Mouse (Mus musculus) liver, embryonic 11.5 days (tissue): ENCODE data around the gene Polr1a. TPM values are rescaled to one million over a fixed set of nuclear protein-coding genes. Genes with fewer than 3 reads are reported as not detected.

Source experiments
- ATAC-seq: fragments of 200-750 bp; cut with Nextera tagmentation; replicated peaks from 2 replicates; pipeline ENCODE4 v1.8.0; 2017; ENCODE audit warnings: moderate number of reproducible peaks, mild to moderate bottlenecking, moderate TSS enrichment, moderate library complexity; ENCODE audit not compliant: low FRiP score
- DNase-seq: peaks from one replicate; pipeline ENCODE4 v3.0.0-alpha.2; 2017; ENCODE audit warnings: low spot score
- H3K27ac ChIP-seq: fragments of 300-500 bp; sonication (generic); 2 replicates; pipeline ENCODE4 v1.5.1; 2014; ENCODE audit warnings: mild to moderate bottlenecking, low read depth, low read length, control low read depth
- H3K27me3 ChIP-seq: fragments of 300-500 bp; sonication (generic); replicated peaks from 2 replicates; pipeline ENCODE4 v1.6.1; 2014; ENCODE audit warnings: low read length, mixed read lengths; ENCODE audit not compliant: control insufficient read depth, insufficient read depth
- H3K36me3 ChIP-seq: fragments of 300-500 bp; sonication (generic); 2 replicates; pipeline ENCODE4 v1.6.1; 2014; ENCODE audit warnings: mild to moderate bottlenecking, low read length, moderate library complexity, mixed read lengths; ENCODE audit not compliant: control insufficient read depth, insufficient read depth
- H3K4me1 ChIP-seq: fragments of 300-500 bp; sonication (generic); replicated peaks from 2 replicates; pipeline ENCODE4 v1.6.1; 2014; ENCODE audit warnings: low read length, mixed read lengths; ENCODE audit not compliant: control insufficient read depth, insufficient read depth
- H3K4me2 ChIP-seq: fragments of 300-500 bp; sonication (generic); 2 replicates; pipeline ENCODE4 v1.6.1; 2014; ENCODE audit warnings: mild to moderate bottlenecking, control low read depth, moderate library complexity
- H3K4me3 ChIP-seq: fragments of 300-500 bp; sonication (generic); 2 replicates; pipeline ENCODE4 v1.5.1; 2014; ENCODE audit warnings: low read depth, low read length, control low read depth
- H3K9ac ChIP-seq: fragments of 300-500 bp; sonication (generic); 2 replicates; pipeline ENCODE4 v1.6.1; 2014; ENCODE audit warnings: low read depth, low read length, control low read depth
- H3K9me3 ChIP-seq: fragments of 300-500 bp; sonication (generic); 2 replicates; pipeline ENCODE4 v1.6.1; 2016; ENCODE audit warnings: low read length, inconsistent platforms, mixed read lengths; ENCODE audit not compliant: control insufficient read depth
- WGBS: fragments of 180-500 bp; shearing (Covaris S2); extraction: QIAGEN DNeasy Blood & Tissue Kit; methylation state at CpG from one replicate; pipeline ENCODE4 v1.1.7; 2014; 5-methylcytosine and 5-hydroxymethylcytosine counted together
- polyA plus RNA-seq: library from polyadenylated mRNA; unstranded; fragments of >200 nt; fragmentation: Nextera tagmentation; extraction: Ambion mirVana; gene quantifications from 2 replicates; pipeline ENCODE4 v1.2.1, GENCODE M21; 2014

Polr1a gene
- polyA plus RNA-seq, 1 experiment from 2014 or later: 45.7 TPM

DNA sequence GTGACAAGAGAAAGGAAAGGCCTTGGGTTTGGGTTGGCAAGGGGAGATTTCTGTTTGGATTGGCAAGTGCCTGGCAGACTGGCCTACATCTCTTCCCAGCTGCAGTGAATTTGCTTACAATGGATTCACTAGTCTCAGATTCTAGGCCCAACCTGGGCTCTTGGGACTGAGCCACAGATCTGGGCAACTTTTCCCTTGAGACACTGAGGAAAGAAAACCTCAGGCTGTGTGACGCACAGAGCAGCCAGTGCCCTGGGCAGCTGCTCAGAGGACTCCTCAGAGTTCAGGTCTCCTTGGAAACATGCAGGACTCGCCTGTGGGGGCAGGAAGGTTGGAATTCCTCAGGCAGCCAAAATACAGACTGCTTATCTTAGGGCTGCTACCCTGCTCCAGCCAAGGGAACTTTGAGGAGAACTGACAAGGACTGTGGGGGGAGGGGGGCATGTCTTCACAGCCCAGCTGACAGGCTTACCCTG, 25.3 kb downstream of the Polr1a start:
- Histone ChIP-seq H3K4me2 (no peak overlapping the region), H3K36me3 (peaks cover 47% of the 10 kb centered on the region), H3K27ac (no peak overlapping the region; the same call in 1 of the 2 replicates), H3K4me1 (peaks cover 3% of the 10 kb centered on the region; the same call in 1 of the 2 replicates), H3K4me3 (no peak overlapping the region), H3K27me3 (no peaks in the 10 kb centered on the region), H3K9me3 (no peaks in the 10 kb centered on the region), H3K9ac (no peak overlapping the region)
- ATAC-seq: no peak
- DNase-seq: no peak
- WGBS: 53% methylated on average over 2 of the region's 2 CpGs

DNA sequence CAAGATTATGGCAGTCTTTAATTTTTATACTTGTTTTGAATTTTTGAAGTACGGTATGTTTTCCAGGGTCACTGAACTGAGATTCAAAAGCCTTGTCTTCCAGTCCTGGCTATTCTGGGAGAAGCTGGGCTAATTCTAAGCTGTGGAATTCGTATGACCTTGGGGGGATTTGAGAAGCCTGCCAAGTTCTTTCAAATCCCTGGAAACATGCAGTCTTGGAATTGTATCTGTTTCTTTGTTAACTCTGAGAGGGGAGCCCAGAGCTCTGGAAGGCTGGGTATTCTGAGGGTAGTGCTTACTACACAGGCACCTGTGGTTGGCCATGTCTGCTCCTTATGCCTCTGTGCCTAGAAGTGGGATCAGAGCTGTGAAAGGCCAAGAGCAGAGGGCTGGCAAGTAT, 26.9 kb downstream of the Polr1a start:
- no peaks in the 10 kb centered on the region for H3K27me3 ChIP-seq
- 85% methylated on average over 2 of the region's 2 CpGs for WGBS
- no peak overlapping the region for H3K27ac ChIP-seq
- H3K4me1 ChIP-seq: peaks cover 3% of the 10 kb centered on the region; the same call in 1 of the 2 replicates
- H3K36me3 ChIP-seq: peaks cover 39% of the 10 kb centered on the region
- no peak overlapping the region for H3K9ac ChIP-seq
- H3K4me3 ChIP-seq: no peak overlapping the region
- ATAC-seq: no peak
- H3K4me2 ChIP-seq: no peak overlapping the region
- no peaks in the 10 kb centered on the region for H3K9me3 ChIP-seq
- DNase-seq: no peak

DNA sequence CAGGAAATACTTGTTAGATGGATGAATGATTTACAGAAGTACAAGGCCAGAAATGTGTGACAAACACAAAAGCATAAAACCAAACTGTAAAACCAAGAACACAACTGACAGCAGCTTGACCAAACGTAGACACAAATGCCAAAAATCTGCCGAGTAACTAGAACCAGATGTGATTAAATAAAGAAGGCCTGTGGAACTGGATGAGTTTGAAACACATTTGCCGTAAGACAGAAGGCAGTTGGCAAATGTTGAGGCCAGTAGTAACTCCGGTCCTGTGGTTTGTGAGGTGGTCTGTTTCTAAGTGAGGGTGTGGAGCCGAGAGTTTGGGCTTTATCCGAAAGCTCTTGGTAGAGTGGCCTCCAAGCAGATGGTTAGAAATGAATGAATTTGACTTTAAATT, 32.1 kb downstream of the Polr1a start:
- ATAC-seq (no peak), DNase-seq (no peak)
- no peaks in the 10 kb centered on the region for H3K27me3 ChIP-seq
- no peak overlapping the region for H3K27ac ChIP-seq
- 84% methylated on average over 6 of the region's 6 CpGs for WGBS
- H3K4me2 ChIP-seq: no peak overlapping the region
- H3K9ac ChIP-seq: no peak overlapping the region
- no peak overlapping the region for H3K4me3 ChIP-seq
- H3K4me1 ChIP-seq: no peaks in the 10 kb centered on the region
- no peaks in the 10 kb centered on the region for H3K9me3 ChIP-seq
- H3K36me3 ChIP-seq: peaks cover 24% of the 10 kb centered on the region

DNA sequence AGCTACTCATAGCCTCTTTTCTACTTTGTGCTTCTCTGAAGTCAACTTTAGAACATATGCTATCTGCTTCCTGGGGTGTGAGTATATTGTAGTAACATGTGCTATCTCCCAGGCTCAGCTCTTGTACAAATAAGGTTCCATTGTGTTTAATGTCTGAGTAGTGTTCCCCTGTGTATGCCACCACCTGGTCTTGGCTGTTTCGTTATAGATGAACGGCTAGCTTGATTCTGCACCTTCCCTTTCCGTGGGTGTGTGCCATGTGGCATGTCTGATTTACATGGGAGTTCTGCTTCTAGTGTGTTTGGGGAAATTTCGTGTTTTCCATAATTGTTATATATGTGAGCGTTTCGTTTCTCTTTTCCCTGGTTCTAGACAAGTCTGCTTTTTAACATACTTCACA, 36.2 kb downstream of the Polr1a start:
- H3K4me3 ChIP-seq: no peak overlapping the region
- no peaks in the 10 kb centered on the region for H3K9me3 ChIP-seq
- H3K4me2 ChIP-seq: no peak overlapping the region
- WGBS: 89% methylated on average over 6 of the region's 6 CpGs
- no peaks in the 10 kb centered on the region for H3K27me3 ChIP-seq
- H3K36me3 ChIP-seq: peaks cover 22% of the 10 kb centered on the region
- H3K27ac ChIP-seq: no peak overlapping the region
- no peak for DNase-seq
- ATAC-seq: no peak
- no peak overlapping the region for H3K9ac ChIP-seq
- H3K4me1 ChIP-seq: no peaks in the 10 kb centered on the region

DNA sequence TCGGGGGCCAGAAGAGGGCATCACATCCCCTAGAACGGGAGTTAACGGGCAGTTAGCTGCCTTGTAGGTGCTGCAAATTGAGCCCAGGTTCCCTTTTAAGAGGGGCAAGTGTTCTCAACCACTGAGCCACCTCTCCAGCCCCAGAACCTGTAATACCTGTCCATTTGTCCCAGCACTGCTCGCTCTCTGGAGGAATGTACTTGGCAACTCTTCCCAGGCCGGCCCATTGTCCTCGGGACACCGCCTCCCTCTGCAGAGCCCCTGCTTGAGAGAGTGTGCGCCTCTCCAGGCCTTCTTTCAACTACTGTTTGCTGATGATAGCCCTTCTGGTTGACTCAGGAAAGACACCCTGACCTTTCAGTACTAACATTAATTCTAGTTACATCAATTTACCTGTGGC, 37.3 kb downstream of the Polr1a start:
- H3K4me3 ChIP-seq: no peak overlapping the region
- no peaks in the 10 kb centered on the region for H3K27me3 ChIP-seq
- 88% methylated on average over 8 of the region's 8 CpGs for WGBS
- H3K9ac ChIP-seq: no peak overlapping the region
- peaks cover 24% of the 10 kb centered on the region for H3K36me3 ChIP-seq
- H3K27ac ChIP-seq: no peak overlapping the region
- ATAC-seq: no peak
- no peaks in the 10 kb centered on the region for H3K9me3 ChIP-seq
- DNase-seq: no peak
- no peak overlapping the region for H3K4me2 ChIP-seq
- no peaks in the 10 kb centered on the region for H3K4me1 ChIP-seq

DNA sequence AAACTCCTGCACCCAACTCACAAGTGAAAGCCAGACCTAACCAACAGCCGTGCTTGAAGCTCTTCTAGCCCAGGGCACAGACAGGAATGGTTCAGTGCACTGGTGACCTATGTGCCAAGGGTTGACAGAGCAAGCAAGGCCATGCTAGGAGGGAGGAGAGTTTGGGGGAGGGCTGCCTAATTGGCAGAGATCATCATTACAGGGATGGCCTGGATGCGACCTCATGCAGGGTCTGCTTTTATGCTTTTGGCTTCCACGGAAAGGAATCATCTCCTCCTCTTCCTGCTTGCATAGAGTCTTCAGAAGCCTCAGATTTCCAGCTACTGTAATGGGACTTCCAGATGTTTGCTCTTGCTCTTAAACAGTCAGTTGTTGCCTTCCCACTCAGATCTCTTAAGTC, 40.9 kb downstream of the Polr1a start:
- no peak for ATAC-seq
- WGBS: 85% methylated on average over 3 of the region's 3 CpGs
- Histone ChIP-seq H3K27ac (no peak overlapping the region), H3K9me3 (no peaks in the 10 kb centered on the region), H3K27me3 (no peaks in the 10 kb centered on the region), H3K36me3 (peaks cover 33% of the 10 kb centered on the region), H3K4me1 (no peaks in the 10 kb centered on the region), H3K9ac (no peak overlapping the region), H3K4me2 (no peak overlapping the region), H3K4me3 (no peak overlapping the region)
- no peak for DNase-seq

DNA sequence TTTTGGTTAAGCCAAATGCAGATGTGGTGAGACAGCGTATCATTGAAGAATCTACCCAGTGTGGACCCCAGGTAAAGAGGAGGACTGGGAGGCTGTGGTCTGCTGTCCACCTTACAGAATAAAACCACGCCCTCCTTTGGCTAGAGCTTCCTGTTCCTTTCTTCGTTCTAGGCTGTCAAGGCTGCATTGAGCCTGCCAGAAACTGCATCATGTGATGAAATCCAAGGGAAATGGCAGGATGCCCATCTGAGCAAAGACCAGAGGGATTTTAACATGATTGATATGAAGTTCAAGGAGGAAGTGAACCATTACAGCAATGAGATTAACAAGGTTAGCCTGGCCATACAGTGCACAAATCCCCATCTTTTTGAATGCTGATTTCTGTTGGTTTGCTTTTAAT, 41.7 kb downstream of the Polr1a start:
- no peak overlapping the region for H3K4me3 ChIP-seq
- H3K4me2 ChIP-seq: no peak overlapping the region
- no peak for DNase-seq
- no peaks in the 10 kb centered on the region for H3K4me1 ChIP-seq
- H3K27ac ChIP-seq: no peak overlapping the region
- H3K36me3 ChIP-seq: peaks cover 35% of the 10 kb centered on the region
- no peak for ATAC-seq
- WGBS: 84% methylated on average over 3 of the region's 3 CpGs
- no peaks in the 10 kb centered on the region for H3K9me3 ChIP-seq
- H3K27me3 ChIP-seq: no peaks in the 10 kb centered on the region
- no peak overlapping the region for H3K9ac ChIP-seq

DNA sequence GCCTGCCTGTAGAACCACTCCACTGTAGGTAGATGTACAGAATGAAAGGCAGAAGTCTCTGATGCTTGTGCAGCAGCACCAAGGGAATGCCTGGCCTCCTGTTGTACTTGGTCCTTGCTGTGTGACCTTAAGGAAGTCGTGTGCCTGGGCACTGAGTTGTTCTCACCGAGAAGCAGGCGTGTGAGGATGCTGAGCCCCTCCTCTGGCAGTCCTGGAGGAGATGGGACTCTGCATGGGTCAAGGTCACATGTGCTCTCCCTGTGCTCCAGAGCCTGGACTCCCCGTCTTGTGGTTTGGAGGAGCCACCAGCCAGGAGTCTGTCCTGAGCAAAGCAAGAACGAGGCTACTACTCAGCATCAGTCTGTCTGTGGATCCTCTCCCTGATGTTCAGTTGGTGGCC, 42.3 kb downstream of the Polr1a start:
- DNase-seq: no peak
- ATAC-seq: no peak
- Histone ChIP-seq H3K27ac (no peak overlapping the region), H3K4me1 (no peaks in the 10 kb centered on the region), H3K4me2 (no peak overlapping the region), H3K27me3 (no peaks in the 10 kb centered on the region), H3K4me3 (no peak overlapping the region), H3K36me3 (peaks cover 32% of the 10 kb centered on the region), H3K9ac (no peak overlapping the region), H3K9me3 (no peaks in the 10 kb centered on the region)
- WGBS: 85% methylated on average over 5 of the region's 5 CpGs

DNA sequence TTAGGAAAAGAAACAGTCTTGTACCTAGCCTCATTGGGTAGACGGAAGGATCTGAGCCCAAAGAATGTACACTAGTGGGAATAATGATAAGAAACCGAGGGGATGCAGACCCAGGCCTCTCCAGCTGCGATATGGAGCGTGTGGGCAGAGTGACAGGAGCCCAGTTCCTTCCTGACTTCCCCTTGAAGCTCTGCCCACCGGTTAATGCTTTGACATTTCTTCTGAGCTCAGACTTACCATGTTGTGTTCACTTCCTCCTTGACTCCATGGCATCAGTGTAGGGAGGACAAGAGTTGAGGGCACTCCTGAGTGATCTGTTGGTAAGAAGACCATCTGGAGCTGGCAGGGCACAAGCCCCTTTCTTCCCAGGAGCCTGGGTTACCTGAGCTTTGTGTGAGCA, 53.3 kb downstream of the Polr1a start:
- H3K27ac ChIP-seq: no peak overlapping the region
- H3K4me1 ChIP-seq: peaks cover 14% of the 10 kb centered on the region
- H3K9me3 ChIP-seq: no peaks in the 10 kb centered on the region
- H3K27me3 ChIP-seq: no peaks in the 10 kb centered on the region
- no peak overlapping the region for H3K4me3 ChIP-seq
- H3K36me3 ChIP-seq: peaks cover 5% of the 10 kb centered on the region; the same call in 1 of the 2 replicates
- DNase-seq (no peak), ATAC-seq (peak; percentile 36)
- WGBS: 45% methylated on average over 5 of the region's 5 CpGs
- H3K4me2 ChIP-seq: no peak overlapping the region
- no peak overlapping the region for H3K9ac ChIP-seq
